Mouse (Mus musculus) heart, embryonic 10.5 days (tissue): ENCODE data around the gene L1td1. TPM values are rescaled to one million over a fixed set of nuclear protein-coding genes. Genes with fewer than 3 reads are reported as not detected.

Experiments
- DNase-seq: peaks from one replicate; pipeline ENCODE4 v3.0.0-alpha.2; 2017; ENCODE audit warnings: low spot score
- H3K27ac ChIP-seq: fragments of 300-500 bp; sonication (generic); 2 replicates; pipeline ENCODE4 v1.5.1; 2016; ENCODE audit warnings: mild to moderate bottlenecking
- H3K27me3 ChIP-seq: fragments of 300-500 bp; sonication (generic); 2 replicates; pipeline ENCODE4 v1.6.1; 2016; ENCODE audit warnings: mild to moderate bottlenecking; ENCODE audit not compliant: poor library complexity, insufficient read depth, severe bottlenecking
- H3K36me3 ChIP-seq: fragments of 300-500 bp; sonication (generic); 2 replicates; pipeline ENCODE4 v1.6.1; 2016; ENCODE audit warnings: mild to moderate bottlenecking, moderate library complexity
- H3K4me1 ChIP-seq: fragments of 300-500 bp; sonication (generic); 2 replicates; pipeline ENCODE4 v1.6.1; 2016; ENCODE audit warnings: mild to moderate bottlenecking
- H3K4me3 ChIP-seq: fragments of 300-500 bp; sonication (generic); 2 replicates; pipeline ENCODE4 v1.5.1; 2016; ENCODE audit warnings: mild to moderate bottlenecking, moderate library complexity
- H3K9me3 ChIP-seq: fragments of 300-500 bp; sonication (generic); 2 replicates; pipeline ENCODE4 v1.6.1; 2016; ENCODE audit warnings: mild to moderate bottlenecking, moderate library complexity
- WGBS: fragments of 180-500 bp; shearing (Covaris S2); methylation state at CpG from one replicate; pipeline ENCODE4 v1.1.7; 2016; 5-methylcytosine and 5-hydroxymethylcytosine counted together
- polyA plus RNA-seq: library from polyadenylated mRNA; unstranded; fragments of >200 nt; fragmentation: Nextera tagmentation; extraction: Ambion mirVana; gene quantifications from 2 replicates; pipeline ENCODE4 v1.2.1, GENCODE M21; 2016

Gene L1td1
- polyA plus RNA-seq, result 0.14 and 0.30 TPM in 2 replicates

GRCm38 (mm10) chr4:98726590-98727237, at the start of gene L1td1:
L1td1 (plus strand) TSS chr4:98726734.
- H3K4me3 ChIP-seq, result peak within 1 kb of the TSS; percentile 58
- H3K27me3 ChIP-seq, result peaks cover 23% of the 10 kb centered on the region
- H3K36me3 ChIP-seq, result no peaks in the 10 kb centered on the region
- 2% methylated on average over 29 of the region's 29 CpGs for WGBS
- peak within 1 kb of the TSS; percentile 64; the same call in 1 of the 2 replicates for H3K27ac ChIP-seq
- H3K4me1 ChIP-seq, result peaks cover 20% of the 10 kb centered on the region
- H3K9me3 ChIP-seq, result no peaks in the 10 kb centered on the region
- DNase-seq, result no peak

GRCm38 (mm10) chr4:98677506-98677905, 49.0 kb upstream of the L1td1 start:
- H3K36me3 ChIP-seq, result no peaks in the 10 kb centered on the region
- H3K4me1 ChIP-seq, result no peaks in the 10 kb centered on the region
- no peak overlapping the region for H3K4me3 ChIP-seq
- H3K9me3 ChIP-seq, result no peaks in the 10 kb centered on the region
- no peak for DNase-seq
- no peaks in the 10 kb centered on the region for H3K27me3 ChIP-seq
- WGBS, result 80% methylated on average over 9 of the region's 9 CpGs
- no peak overlapping the region for H3K27ac ChIP-seq

- WGBS, result 88% methylated on average over 11 of the region's 11 CpGs
- DNase-seq, result no peak
These were observed 39.8 kb upstream of the L1td1 start for GRCm38 (mm10) chr4:98686678-98687267.

GRCm38 (mm10) chr4:98688116-98688515, 38.4 kb upstream of the L1td1 start:
- H3K9me3 ChIP-seq, result no peaks in the 10 kb centered on the region
- WGBS, result 91% methylated on average over 11 of the region's 11 CpGs
- DNase-seq, result no peak
- no peaks in the 10 kb centered on the region for H3K27me3 ChIP-seq
- peaks cover under 1% of the 10 kb centered on the region; the same call in 1 of the 2 replicates for H3K4me1 ChIP-seq
- no peak overlapping the region for H3K27ac ChIP-seq
- H3K36me3 ChIP-seq, result peaks cover 13% of the 10 kb centered on the region
- H3K4me3 ChIP-seq, result no peak overlapping the region

More at GRCm38 (mm10) chr4:98686678-98687267, 39.8 kb upstream of the L1td1 start:
- no peaks in the 10 kb centered on the region for H3K27me3 ChIP-seq
- no peak overlapping the region for H3K27ac ChIP-seq
- no peaks in the 10 kb centered on the region for H3K9me3 ChIP-seq
- no peak overlapping the region for H3K4me3 ChIP-seq
- no peaks in the 10 kb centered on the region for H3K4me1 ChIP-seq
- H3K36me3 ChIP-seq, result peaks cover 13% of the 10 kb centered on the region

- peaks cover 4% of the 10 kb centered on the region for H3K4me1 ChIP-seq
- H3K36me3 ChIP-seq, result peaks cover 13% of the 10 kb centered on the region
- no peaks in the 10 kb centered on the region for H3K27me3 ChIP-seq
- DNase-seq, result no peak
- no peaks in the 10 kb centered on the region for H3K9me3 ChIP-seq
- WGBS, result 85% methylated on average over 9 of the region's 9 CpGs
- no peak overlapping the region for H3K4me3 ChIP-seq
- no peak overlapping the region for H3K27ac ChIP-seq
These were observed 38.0 kb upstream of the L1td1 start for GRCm38 (mm10) chr4:98688520-98688919.

- H3K27ac ChIP-seq, result no peak overlapping the region
- peaks cover 13% of the 10 kb centered on the region for H3K36me3 ChIP-seq
- no peaks in the 10 kb centered on the region for H3K9me3 ChIP-seq
- peaks cover 11% of the 10 kb centered on the region for H3K4me1 ChIP-seq
- no peak for DNase-seq
- H3K27me3 ChIP-seq, result no peaks in the 10 kb centered on the region
- H3K4me3 ChIP-seq, result no peak overlapping the region
- WGBS, result 91% methylated on average over 1 of the region's 1 CpGs
These were observed 36.5 kb upstream of the L1td1 start for GRCm38 (mm10) chr4:98689988-98690387.

GRCm38 (mm10) chr4:98693465-98694185, 32.9 kb upstream of the L1td1 start:
- no peak overlapping the region for H3K4me3 ChIP-seq
- H3K9me3 ChIP-seq, result no peaks in the 10 kb centered on the region
- 13% methylated on average over 9 of the region's 9 CpGs for WGBS
- no peaks in the 10 kb centered on the region for H3K27me3 ChIP-seq
- DNase-seq, result no peak
- H3K4me1 ChIP-seq, result peaks cover 12% of the 10 kb centered on the region
- peak overlapping the region; percentile 45; the same call in 1 of the 2 replicates for H3K27ac ChIP-seq
- peaks cover 8% of the 10 kb centered on the region for H3K36me3 ChIP-seq

- Histone ChIP-seq H3K4me1 (peaks cover 34% of the 10 kb centered on the region), H3K36me3 (no peaks in the 10 kb centered on the region), H3K27ac (no peak overlapping the region), H3K9me3 (no peaks in the 10 kb centered on the region), H3K27me3 (no peaks in the 10 kb centered on the region), H3K4me3 (no peak overlapping the region)
- no peak for DNase-seq
- 93% methylated on average over 4 of the region's 4 CpGs for WGBS
These were observed 28.6 kb upstream of the L1td1 start for GRCm38 (mm10) chr4:98697932-98698331.

- no peaks in the 10 kb centered on the region for H3K36me3 ChIP-seq
- no peak for DNase-seq
- no peak overlapping the region for H3K4me3 ChIP-seq
- H3K9me3 ChIP-seq, result no peaks in the 10 kb centered on the region
- H3K27ac ChIP-seq, result no peak overlapping the region
- peaks cover 26% of the 10 kb centered on the region for H3K4me1 ChIP-seq
- no peaks in the 10 kb centered on the region for H3K27me3 ChIP-seq
- WGBS, result 52% methylated on average over 3 of the region's 3 CpGs
These were observed 27.6 kb upstream of the L1td1 start for GRCm38 (mm10) chr4:98698921-98699320.

GRCm38 (mm10) chr4:98700156-98700555, 26.4 kb upstream of the L1td1 start:
- no peaks in the 10 kb centered on the region for H3K9me3 ChIP-seq
- no peak overlapping the region for H3K4me3 ChIP-seq
- no peaks in the 10 kb centered on the region for H3K27me3 ChIP-seq
- no peak overlapping the region for H3K27ac ChIP-seq
- DNase-seq, result no peak
- H3K4me1 ChIP-seq, result peaks cover 24% of the 10 kb centered on the region
- H3K36me3 ChIP-seq, result 0 out of 2 replicates have a peak, but pooled peaks cover 2% of the 10 kb centered on the region
- WGBS, result 86% methylated on average over 3 of the region's 3 CpGs

GRCm38 (mm10) chr4:98702201-98702894, 24.2 kb upstream of the L1td1 start:
- 28% methylated on average over 12 of the region's 12 CpGs for WGBS
- Histone ChIP-seq H3K27ac (peak overlapping the region; percentile 32; the same call in 1 of the 2 replicates), H3K27me3 (no peaks in the 10 kb centered on the region), H3K4me3 (no peak overlapping the region), H3K9me3 (no peaks in the 10 kb centered on the region), H3K36me3 (peaks cover 5% of the 10 kb centered on the region; the same call in 1 of the 2 replicates), H3K4me1 (peaks cover 24% of the 10 kb centered on the region)
- peak; percentile 85 for DNase-seq

GRCm38 (mm10) chr4:98710891-98711290, 15.6 kb upstream of the L1td1 start:
- DNase-seq, result no peak
- no peaks in the 10 kb centered on the region for H3K27me3 ChIP-seq
- H3K36me3 ChIP-seq, result peaks cover 2% of the 10 kb centered on the region; the same call in 1 of the 2 replicates
- WGBS, result 90% methylated on average over 8 of the region's 8 CpGs
- no peak overlapping the region for H3K27ac ChIP-seq
- H3K4me1 ChIP-seq, result no peaks in the 10 kb centered on the region
- H3K9me3 ChIP-seq, result no peaks in the 10 kb centered on the region
- no peak overlapping the region for H3K4me3 ChIP-seq
